Mouse (Mus musculus): ENCODE results near the gene Gm28043.

DNA sequence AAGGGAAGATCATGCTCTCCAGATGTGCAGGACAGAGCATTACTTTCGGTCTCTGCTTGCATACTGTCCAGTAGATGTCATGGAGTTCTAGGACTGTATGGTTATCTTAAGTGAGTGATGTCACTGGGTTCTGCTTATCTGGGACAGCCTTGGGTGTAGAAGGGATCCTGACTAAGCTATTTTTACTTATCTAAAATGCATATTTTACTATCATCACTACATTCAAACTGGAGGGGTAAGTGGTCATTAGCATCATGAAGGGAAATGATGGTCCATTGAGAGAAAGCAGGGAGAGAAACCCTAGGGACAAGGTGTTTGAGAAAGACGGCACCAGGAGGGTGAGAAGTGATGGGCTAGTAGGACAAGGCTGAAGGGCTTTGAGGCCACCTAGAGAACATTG is 43.6 kb downstream of the Gm28043 start:
- TF ChIP-seq USF1 (IDR thresholded peaks at IDR 0.05; ENCODE audit: low read depth): no peak
- TF ChIP-seq POLR2A (IDR thresholded peaks at IDR 0.05; ENCODE audit: insufficient read length, low read depth): no peak
- TF ChIP-seq POLR2AphosphoS2 (IDR thresholded peaks at IDR 0.05; ENCODE audit: insufficient read length, low read depth): no peak
- TF ChIP-seq MYOG (IDR thresholded peaks at IDR 0.05; ENCODE audit: control insufficient read depth in 1 of 3, insufficient read depth in 1 of 3, insufficient read length in 2 of 3, low read depth in 2 of 3): no peak
- TF ChIP-seq MAX (IDR thresholded peaks at IDR 0.05; ENCODE audit: low read depth): no peak
- TF ChIP-seq MYOD1 (IDR thresholded peaks at IDR 0.05; ENCODE audit: control insufficient read depth in 1 of 3, insufficient read length in 2 of 3, low read depth in 2 of 3): no peak
- no peak for TF ChIP-seq TCF12 (IDR thresholded peaks at IDR 0.05; ENCODE audit: insufficient read depth, poor library complexity, severe bottlenecking)
- TF ChIP-seq REST (IDR thresholded peaks at IDR 0.05; ENCODE audit: insufficient read depth, insufficient read length): no peak
- TF ChIP-seq E2F4 (IDR thresholded peaks at IDR 0.05; ENCODE audit: insufficient read depth): no peak
- TF ChIP-seq CEBPB (IDR thresholded peaks at IDR 0.05; ENCODE audit: insufficient read depth, poor library complexity, severe bottlenecking): no peak
- no peak for TF ChIP-seq TCF3 (IDR thresholded peaks at IDR 0.05; ENCODE audit: insufficient read length, low read depth)
- no peak for TF ChIP-seq SRF (IDR thresholded peaks at IDR 0.05; ENCODE audit: control insufficient read depth, insufficient read length, low read depth)
